Mouse (Mus musculus) mature B cell (primary cell): Measurements from ENCODE around the gene Myct1.

Experiments used
- in situ Hi-C: fragments of 300-500 bp; cut with MboI; formaldehyde crosslinking; loops from 2 replicates; pipeline ENCODE4 v1.14.3; 2019

Myct1 gene

GRCm38 (mm10) chr10:5593464-5593863, at the start of gene Myct1:
TSS of gene Myct1 (plus strand) at chr10:5593775.
- in situ Hi-C loops = no loop called here

- in situ Hi-C loops = no loop called here
Measured at GRCm38 (mm10) chr10:5546428-5546827, 47.1 kb upstream of the Myct1 start.

- in situ Hi-C loops = no loop called here
Measured at GRCm38 (mm10) chr10:5547769-5548168, 45.8 kb upstream of the Myct1 start.

DNA sequence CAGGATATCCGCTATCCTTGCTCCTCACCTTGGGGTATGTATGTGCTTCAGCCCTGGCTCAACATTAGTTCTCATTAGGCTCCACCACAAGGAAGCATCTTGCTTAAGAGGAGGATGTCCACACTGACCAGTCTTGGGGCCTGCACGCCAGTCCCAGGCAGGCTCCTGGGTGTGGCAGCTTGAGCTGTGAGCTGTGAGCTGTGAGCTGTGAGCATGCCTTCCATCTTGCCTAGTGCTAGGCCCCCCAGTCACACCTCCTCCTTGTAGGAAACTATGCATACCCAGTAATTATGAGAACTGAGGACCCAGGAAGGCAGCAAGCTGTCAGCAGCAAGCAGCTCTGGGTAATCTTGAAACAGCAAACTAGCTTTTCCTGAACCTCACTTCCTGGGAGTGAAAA, 44.9 kb upstream of the Myct1 start:
- in situ Hi-C loops = no loop called here

DNA sequence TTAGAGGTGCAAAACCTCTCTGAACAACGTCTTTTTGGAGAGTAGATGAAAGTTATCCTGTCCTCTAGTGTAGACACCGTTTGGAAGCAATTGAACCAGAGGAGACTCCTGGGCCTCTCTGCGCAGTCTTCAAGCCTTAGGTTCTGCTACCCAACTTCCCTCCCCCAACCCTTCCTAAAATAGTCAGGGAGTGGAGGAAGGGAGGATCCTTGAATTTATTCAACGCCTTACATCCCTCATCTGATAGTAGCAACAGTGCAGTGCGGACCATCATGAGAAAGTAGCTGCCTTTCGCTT, 43.8 kb upstream of the Myct1 start:
- in situ Hi-C loops = no loop called here

- in situ Hi-C loops = no loop called here
Measured at GRCm38 (mm10) chr10:5550168-5551021, 43.2 kb upstream of the Myct1 start.

GRCm38 (mm10) chr10:5551382-5551781, 42.2 kb upstream of the Myct1 start, which contains the start of gene Syne1:
TSS of gene Syne1 (minus strand) at chr10:5551482.
- in situ Hi-C loops = no loop called here

DNA sequence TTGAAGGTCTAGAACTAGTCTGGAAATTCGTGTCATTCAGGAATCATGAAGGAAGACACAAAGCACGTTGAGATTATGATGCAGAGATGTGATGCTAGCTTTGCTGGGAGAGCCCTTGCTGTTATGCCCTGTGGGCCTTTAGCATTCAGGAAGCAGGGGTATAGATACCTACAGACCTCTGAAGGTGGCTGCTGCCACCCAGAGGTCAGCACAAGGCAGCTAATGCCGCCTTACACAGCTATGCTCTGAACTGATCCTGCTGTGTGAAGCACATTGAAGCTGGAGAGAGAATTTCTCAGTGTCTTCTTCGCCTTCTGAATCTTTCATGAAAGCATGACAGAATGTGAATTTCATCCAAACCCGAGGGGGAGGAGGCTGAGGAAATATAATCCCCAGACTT, 38.6 kb upstream of the Myct1 start:
- in situ Hi-C loops = no loop called here

- in situ Hi-C loops = no loop called here
Measured at GRCm38 (mm10) chr10:5558808-5559207, 34.8 kb upstream of the Myct1 start.

DNA sequence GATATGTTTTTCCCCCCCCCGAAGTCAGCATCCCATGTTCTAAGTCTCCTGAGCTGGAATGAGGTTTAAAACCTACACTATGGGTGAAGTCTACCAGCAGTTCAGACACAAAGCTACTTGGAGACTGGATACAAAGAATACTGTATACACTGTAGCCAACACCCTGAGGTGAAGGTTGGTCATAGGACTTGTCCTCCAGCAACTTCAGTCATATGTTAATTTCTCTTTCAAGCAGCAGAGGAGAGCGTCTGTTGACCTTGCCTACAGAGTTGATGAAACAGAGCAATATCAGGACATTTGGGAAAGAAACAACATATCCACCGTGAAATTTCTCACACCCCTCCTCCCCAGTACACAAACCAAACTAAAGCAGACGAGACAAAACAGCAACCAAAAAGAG, 33.0 kb upstream of the Myct1 start:
- in situ Hi-C loops = no loop called here

DNA sequence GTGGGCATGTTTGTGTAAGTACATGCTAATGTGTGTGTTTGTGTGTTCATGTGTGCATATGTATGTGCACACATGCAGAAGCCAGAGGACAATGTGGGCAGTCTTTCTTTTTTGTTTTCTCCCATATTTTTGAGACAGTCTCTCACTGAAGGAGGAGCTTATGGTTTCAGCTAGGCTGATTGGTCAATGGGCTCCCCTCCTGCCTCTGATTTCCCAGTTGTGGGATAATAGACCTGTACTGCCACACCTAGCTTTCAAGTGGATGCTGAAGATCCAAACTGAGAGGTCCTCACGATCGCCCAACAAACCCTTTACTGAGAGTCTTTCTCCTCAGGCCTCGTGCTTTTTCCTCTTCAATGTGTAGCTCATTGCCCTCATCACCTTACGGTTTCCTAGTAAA, 31.9 kb upstream of the Myct1 start:
- in situ Hi-C loops = no loop called here

GRCm38 (mm10) chr10:5568991-5569390, 24.6 kb upstream of the Myct1 start:
- in situ Hi-C loops = no loop called here

DNA sequence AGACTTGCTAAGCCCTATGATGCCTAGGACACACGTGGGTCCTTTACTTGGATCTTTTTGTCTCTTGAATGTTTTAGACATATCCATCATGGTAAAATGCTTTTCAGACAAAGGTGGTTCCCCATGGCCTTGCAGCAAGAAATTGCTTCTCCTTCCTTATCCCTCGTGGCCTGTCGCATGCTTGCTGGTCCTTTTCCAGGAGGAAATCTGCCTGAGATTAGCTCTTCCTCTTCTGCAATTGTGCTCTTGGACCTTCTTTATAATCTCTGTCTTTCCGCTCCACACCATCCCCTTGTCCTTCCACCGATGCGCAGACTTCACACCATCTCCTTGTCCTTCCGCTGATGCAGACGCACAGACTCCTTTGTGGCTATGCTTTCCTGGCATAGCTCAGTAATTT, 23.5 kb upstream of the Myct1 start:
- in situ Hi-C loops = no loop called here

DNA sequence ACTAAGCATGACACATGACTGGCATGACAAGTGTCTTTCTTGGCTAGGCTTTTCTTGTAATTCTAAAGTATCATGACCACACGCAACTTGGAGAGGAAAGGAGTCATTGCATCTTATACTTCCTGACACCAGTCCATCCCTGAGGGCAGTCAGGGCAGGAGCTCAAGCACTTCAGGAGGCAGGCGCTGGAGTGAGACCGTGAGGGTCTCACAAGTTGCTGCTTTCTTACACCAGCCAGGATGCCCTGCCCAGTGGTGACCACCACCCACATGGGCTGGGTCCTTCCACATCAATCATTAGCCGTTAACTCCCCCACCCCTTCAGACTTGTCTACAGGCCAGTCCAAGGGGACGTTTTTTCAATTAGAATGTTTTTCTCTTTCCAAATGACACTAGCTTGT, 22.2 kb upstream of the Myct1 start:
- in situ Hi-C loops = no loop called here

- in situ Hi-C loops = no loop called here
Measured at GRCm38 (mm10) chr10:5573328-5573727, 20.2 kb upstream of the Myct1 start.

DNA sequence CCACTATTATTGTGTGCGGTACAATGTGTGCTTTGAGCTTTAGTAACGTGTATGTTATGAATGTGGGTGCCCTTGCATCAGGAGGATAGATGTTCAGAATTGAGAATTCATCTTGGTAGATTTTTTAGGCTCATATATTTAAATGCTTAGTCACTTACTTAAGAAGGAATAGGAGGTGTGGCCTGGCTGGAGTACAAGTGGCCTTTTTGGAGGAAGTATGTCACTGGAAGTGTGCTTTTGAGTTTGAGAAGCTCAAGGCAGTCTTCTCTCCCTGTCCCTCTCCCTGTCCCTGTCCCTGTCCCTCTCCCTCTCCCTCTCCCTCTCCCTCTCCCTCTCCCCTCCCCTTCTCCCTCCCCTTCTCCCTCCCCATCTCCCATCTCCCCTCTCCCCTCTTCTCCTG, 2.5 kb upstream of the Myct1 start:
- in situ Hi-C loops = no loop called here

- in situ Hi-C loops = no loop called here
Measured at GRCm38 (mm10) chr10:5591996-5592395, 1.6 kb upstream of the Myct1 start.

GRCm38 (mm10) chr10:5594457-5594856, 882 bp downstream of the Myct1 start:
- in situ Hi-C loops = no loop called here

DNA sequence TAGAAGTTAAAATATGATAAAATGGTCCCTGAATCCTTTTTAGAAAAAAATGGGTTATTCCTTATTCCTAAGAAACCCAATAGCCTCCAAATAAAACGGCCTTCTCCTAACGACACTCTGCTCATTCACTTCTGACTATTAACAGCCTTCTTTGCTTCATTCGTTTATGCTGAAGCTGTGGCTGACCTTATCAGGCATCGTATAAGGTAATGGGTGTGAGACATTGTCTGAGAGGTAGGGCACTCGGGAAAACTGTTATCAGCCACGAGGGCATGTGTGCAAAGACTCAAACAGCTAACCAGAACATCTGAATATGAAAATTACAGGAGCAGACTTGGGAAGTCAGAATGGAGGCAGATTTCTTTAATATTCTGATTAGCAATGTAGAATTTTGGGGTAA, 3.0 kb downstream of the Myct1 start:
- in situ Hi-C loops = no loop called here

DNA sequence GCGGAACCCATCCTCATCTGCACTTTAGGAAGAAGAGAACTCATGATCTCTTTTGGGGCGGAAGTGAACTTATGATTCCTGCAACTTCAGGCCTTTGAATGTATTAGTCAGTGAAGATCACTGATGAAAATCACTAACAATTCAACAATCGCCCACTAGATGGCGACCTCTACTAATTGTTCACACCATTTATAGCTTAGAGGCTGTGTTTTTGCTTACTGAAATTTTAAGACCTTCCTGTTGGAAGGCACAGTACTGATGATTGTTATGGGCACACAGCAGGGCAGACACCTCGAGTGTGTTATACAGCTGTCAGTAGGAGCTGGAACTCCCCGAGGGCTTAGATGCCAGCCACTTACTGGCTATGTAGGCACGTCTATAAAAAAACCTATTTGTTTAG, 6.5 kb downstream of the Myct1 start:
- in situ Hi-C loops = loop anchor here (25.0 kb wide), 1 partner anchor 237 kb away; no protein-coding TSS in a partner anchor

- in situ Hi-C loops = loop anchor here (25.0 kb wide), 1 partner anchor 234 kb away; no protein-coding TSS in a partner anchor
Measured at GRCm38 (mm10) chr10:5603512-5603911, 9.9 kb downstream of the Myct1 start.

- in situ Hi-C loops = loop anchor here (25.0 kb wide), 1 partner anchor 233 kb away; no protein-coding TSS in a partner anchor
Measured at GRCm38 (mm10) chr10:5604371-5604770, 10.8 kb downstream of the Myct1 start.

DNA sequence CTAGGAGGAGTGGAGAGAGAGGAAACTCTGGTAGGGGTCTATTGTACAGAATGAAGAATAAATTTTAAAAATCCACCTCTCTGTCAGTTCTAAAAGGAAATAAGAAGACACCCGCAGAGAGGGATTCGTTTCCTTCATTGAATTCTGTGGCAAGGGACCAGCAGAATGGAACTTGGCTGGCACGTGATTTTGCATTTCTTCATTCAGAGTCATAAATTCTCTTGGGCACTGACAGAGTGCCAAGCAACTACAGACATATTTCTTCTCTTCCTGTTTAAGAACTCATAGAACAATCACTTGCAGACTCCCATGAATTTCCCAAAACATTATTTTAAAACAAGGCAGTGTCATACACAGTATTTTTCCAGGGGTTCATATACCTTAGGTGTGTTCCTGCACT, 15.3 kb downstream of the Myct1 start:
- in situ Hi-C loops = loop anchor here (25.0 kb wide), 1 partner anchor 228 kb away; no protein-coding TSS in a partner anchor
